Mouse (Mus musculus) C2C12 (cell line): ENCODE measurements around the gene Gm10642.

Experiments
- CEBPB ChIP-seq: IDR thresholded peaks from one replicate; pipeline ENCODE4 v1.6.1; 2011; ENCODE audit warnings: low read depth, mild to moderate bottlenecking, control low read depth, moderate library complexity
- CTCF ChIP-seq: IDR thresholded peaks from one replicate; pipeline ENCODE4 v1.5.1; 2011; ENCODE audit not compliant: control insufficient read depth, insufficient read depth, insufficient read length
- MAX ChIP-seq: IDR thresholded peaks from one replicate; pipeline ENCODE4 v1.6.1; 2011; ENCODE audit warnings: mild to moderate bottlenecking, control low read depth
- MYOD1 ChIP-seq: IDR thresholded peaks from one replicate; pipeline ENCODE4 v1.6.1; 2011; ENCODE audit warnings: low read depth; ENCODE audit not compliant: control insufficient read depth, insufficient read length
- MYOG ChIP-seq: IDR thresholded peaks from one replicate; pipeline ENCODE4 v1.6.1; 2011; ENCODE audit not compliant: control insufficient read depth, insufficient read length; ENCODE audit errors: extremely low read depth

- no peak for TF ChIP-seq MAX
- no peak for TF ChIP-seq CTCF
- TF ChIP-seq CEBPB, result no peak
- TF ChIP-seq MYOD1, result no peak
- TF ChIP-seq MYOG, result no peak
These were observed 22.7 kb downstream of the Gm10642 start, which contains the start of gene Adam10 for GRCm38 (mm10) chr9:70678682-70679131.
